Mouse (Mus musculus): Measurements from ENCODE around the gene Mrps6.

The Mrps6 gene

GRCm38 (mm10) chr16:92120899-92121531, 62.9 kb downstream of the Mrps6 start:
- no peak for DNase-seq (ENCODE audit: low spot score in 2 of 2)

- no peak for DNase-seq (ENCODE audit: low spot score in 2 of 2)
Observed at GRCm38 (mm10) chr16:92127226-92127625, 69.2 kb downstream of the Mrps6 start.

- no peak for DNase-seq (ENCODE audit: low spot score in 2 of 2)
Observed at GRCm38 (mm10) chr16:92127666-92128065, 69.6 kb downstream of the Mrps6 start.

- no peak for DNase-seq (ENCODE audit: low spot score in 2 of 2)
Observed at GRCm38 (mm10) chr16:92129843-92130242, 71.8 kb downstream of the Mrps6 start.

- no peak for DNase-seq (ENCODE audit: low spot score in 2 of 2)
Observed at GRCm38 (mm10) chr16:92132511-92132910, 74.4 kb downstream of the Mrps6 start.

GRCm38 (mm10) chr16:92134148-92134764, 76.2 kb downstream of the Mrps6 start:
- DNase-seq (ENCODE audit: low spot score in 2 of 2), result no peak

GRCm38 (mm10) chr16:92136275-92136674, 78.2 kb downstream of the Mrps6 start:
- no peak for DNase-seq (ENCODE audit: low spot score in 2 of 2)

- no peak for DNase-seq (ENCODE audit: low spot score in 2 of 2)
Observed at GRCm38 (mm10) chr16:92139386-92140261, 81.6 kb downstream of the Mrps6 start.

- DNase-seq (ENCODE audit: low spot score in 2 of 2), result no peak
Observed at GRCm38 (mm10) chr16:92140328-92140727, 82.3 kb downstream of the Mrps6 start.

GRCm38 (mm10) chr16:92141021-92141420, 83.0 kb downstream of the Mrps6 start:
- DNase-seq (ENCODE audit: low spot score in 2 of 2), result no peak

- DNase-seq (ENCODE audit: low spot score in 2 of 2), result no peak
Observed at GRCm38 (mm10) chr16:92142426-92143012, 84.4 kb downstream of the Mrps6 start.

GRCm38 (mm10) chr16:92147631-92148366, 89.7 kb downstream of the Mrps6 start:
- no peak for DNase-seq (ENCODE audit: low spot score in 2 of 2)

- no peak for DNase-seq (ENCODE audit: low spot score in 2 of 2)
Observed at GRCm38 (mm10) chr16:92148367-92148728, 90.3 kb downstream of the Mrps6 start.

GRCm38 (mm10) chr16:92150975-92151374, 92.9 kb downstream of the Mrps6 start:
- DNase-seq (ENCODE audit: low spot score in 2 of 2), result no peak

- peak; percentile 36 to 39 for DNase-seq (ENCODE audit: low spot score in 2 of 2)
Observed at GRCm38 (mm10) chr16:92158021-92158455, 100.0 kb downstream of the Mrps6 start.

- DNase-seq (ENCODE audit: low spot score in 2 of 2), result peak; percentile 41 to 53
Observed at GRCm38 (mm10) chr16:92158461-92159091, 100.5 kb downstream of the Mrps6 start.

- no peak for DNase-seq (ENCODE audit: low spot score in 2 of 2)
Observed at GRCm38 (mm10) chr16:92159114-92159513, 101.0 kb downstream of the Mrps6 start.
